Comparison of ENCODE assay signal across 18 mouse cellular contexts in the genomic region with DNA sequence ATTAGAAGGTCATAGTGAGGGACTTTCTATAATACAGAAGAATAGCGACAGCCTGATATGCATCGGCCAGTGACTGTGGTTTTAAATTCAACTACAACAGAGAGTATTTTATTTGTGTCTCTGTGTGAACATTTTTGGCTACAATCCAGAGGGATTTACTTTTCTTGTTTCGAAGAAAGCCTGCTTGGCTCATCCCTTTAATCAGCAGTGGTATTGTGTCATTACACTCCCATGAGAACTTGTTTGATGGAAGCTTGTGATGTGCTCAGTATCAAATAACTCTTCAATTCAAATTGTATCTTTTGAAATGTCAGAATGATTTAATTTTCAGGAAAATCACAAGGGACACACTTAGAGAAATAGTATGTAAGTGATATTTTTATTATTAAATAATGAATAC.
"Had no signal": no experiment of that assay in that cellular context is flagged by ENCODE, and none has a peak within 500 bp of the region (broad histone marks: within the 10 kb centered on the region; RNA-seq: fewer than 3 reads in every experiment).

No protein-coding gene starts in this region.

- H3K4me3 ChIP-seq: left cerebral cortex, adult 2 months; liver, embryonic 13.5 days; lung, embryonic 15.5 days; megakaryocyte, embryonic 14.5 days; myocyte; neural tube, embryonic 12.5 days had no signal

- ATAC-seq: liver, postnatal 0 days had no signal

- H3K9me3 ChIP-seq: liver, embryonic 13.5 days; lung, embryonic 15.5 days; megakaryocyte, embryonic 14.5 days; neural tube, embryonic 12.5 days had no signal

- H3K27ac ChIP-seq: left cerebral cortex, adult 2 months; liver, embryonic 13.5 days; lung, embryonic 15.5 days; macrophage; neural tube, embryonic 12.5 days had no signal

- H3K4me1 ChIP-seq: liver, embryonic 13.5 days; megakaryocyte, embryonic 14.5 days; neural tube, embryonic 12.5 days had no signal

- H3K9ac ChIP-seq: liver, embryonic 13.5 days; liver, postnatal 0 days; lung, embryonic 15.5 days; neural tube, embryonic 12.5 days had no signal

- DNase-seq: kidney, adult 11 months; kidney, adult 9 months; kidney, postnatal 10 days; liver; liver, embryonic 13.5 days; liver, postnatal 0 days; lung, postnatal 14 days; retina, postnatal 1 day; right cerebral cortex, postnatal 4 days; spleen, adult 18-20 months; thymus, adult 18-20 months; thymus, postnatal 14 days had no signal

- H3K4me2 ChIP-seq: liver, embryonic 13.5 days; lung, embryonic 15.5 days; neural tube, embryonic 12.5 days had no signal

- H3K27me3 ChIP-seq: liver, embryonic 13.5 days; lung, embryonic 15.5 days; megakaryocyte, embryonic 14.5 days; neural tube, embryonic 12.5 days had no signal

- H3K36me3 ChIP-seq: liver, embryonic 13.5 days; lung, embryonic 15.5 days; neural tube, embryonic 12.5 days had no signal
